Mouse (Mus musculus): Measurements from ENCODE around the gene Sag.

Gene Sag

GRCm38 (mm10) chr1:87803576-87803975 is at the start of gene Sag:
TSS of gene Sag (plus strand) at chr1:87803680.
- no peak for DNase-seq

GRCm38 (mm10) chr1:87755641-87756470 is 47.6 kb upstream of the Sag start, which contains the start of gene Atg16l1:
TSS of gene Atg16l1 (plus strand) at chr1:87755870.
- DNase-seq = peak; percentile 86 to 91

- DNase-seq = no peak
Observed at GRCm38 (mm10) chr1:87763821-87764220, 39.7 kb upstream of the Sag start.

- no peak for DNase-seq
Observed at GRCm38 (mm10) chr1:87765741-87766140, 37.7 kb upstream of the Sag start.

GRCm38 (mm10) chr1:87766233-87766632 is 37.2 kb upstream of the Sag start:
- DNase-seq = peak; percentile 24 to 45

- DNase-seq = no peak
Observed at GRCm38 (mm10) chr1:87769263-87769662, 34.2 kb upstream of the Sag start.

GRCm38 (mm10) chr1:87770486-87770885 is 33.0 kb upstream of the Sag start:
- DNase-seq = no peak

- DNase-seq = no peak
Observed at GRCm38 (mm10) chr1:87771724-87772123, 31.8 kb upstream of the Sag start.

- DNase-seq = no peak
Observed at GRCm38 (mm10) chr1:87773336-87773735, 30.1 kb upstream of the Sag start.

GRCm38 (mm10) chr1:87774845-87775244 is 28.6 kb upstream of the Sag start:
- DNase-seq = no peak

GRCm38 (mm10) chr1:87779204-87779785 is 24.2 kb upstream of the Sag start:
- DNase-seq = no peak

- no peak for DNase-seq
Observed at GRCm38 (mm10) chr1:87785703-87786102, 17.8 kb upstream of the Sag start.

- DNase-seq = no peak
Observed at GRCm38 (mm10) chr1:87786251-87786650, 17.2 kb upstream of the Sag start.

- DNase-seq = no peak
Observed at GRCm38 (mm10) chr1:87789665-87790064, 13.8 kb upstream of the Sag start.

GRCm38 (mm10) chr1:87792438-87793137 is 10.9 kb upstream of the Sag start:
- DNase-seq = no peak

GRCm38 (mm10) chr1:87793138-87793449 is 10.4 kb upstream of the Sag start:
- DNase-seq = no peak

- no peak for DNase-seq
Observed at GRCm38 (mm10) chr1:87797702-87798101, 5.8 kb upstream of the Sag start.

- DNase-seq = no peak
Observed at GRCm38 (mm10) chr1:87798306-87798705, 5.2 kb upstream of the Sag start.

GRCm38 (mm10) chr1:87807751-87808150 is 4.3 kb downstream of the Sag start:
- no peak for DNase-seq

GRCm38 (mm10) chr1:87811391-87811790 is 7.9 kb downstream of the Sag start:
- DNase-seq = no peak

- DNase-seq = no peak
Observed at GRCm38 (mm10) chr1:87812061-87812460, 8.6 kb downstream of the Sag start.

- DNase-seq = no peak
Observed at GRCm38 (mm10) chr1:87813155-87813554, 9.7 kb downstream of the Sag start.

- no peak for DNase-seq
Observed at GRCm38 (mm10) chr1:87813681-87814080, 10.2 kb downstream of the Sag start.

GRCm38 (mm10) chr1:87824420-87824995 is 21.0 kb downstream of the Sag start:
- no peak for DNase-seq
